Mouse (Mus musculus) intestine, postnatal 0 days (tissue): ENCODE measurements around the gene Fxr2. TPM values are rescaled to one million over a fixed set of nuclear protein-coding genes. Genes with fewer than 3 reads are reported as not detected.

Experiments used
- ATAC-seq: fragments of 200-750 bp; cut with Nextera tagmentation; 2 replicates; pipeline ENCODE4 v1.8.0; 2017; ENCODE audit warnings: mild to moderate bottlenecking, moderate TSS enrichment, moderate library complexity
- H3K27ac ChIP-seq: fragments of 300-500 bp; sonication (generic); 2 replicates; pipeline ENCODE4 v1.5.1; 2014; ENCODE audit warnings: mild to moderate bottlenecking, low read depth, low read length, moderate library complexity
- H3K27me3 ChIP-seq: fragments of 300-500 bp; sonication (generic); replicated peaks from 2 replicates; pipeline ENCODE4 v1.6.1; 2014; ENCODE audit warnings: low read length, mixed read lengths; ENCODE audit not compliant: control insufficient read depth, insufficient read depth
- H3K36me3 ChIP-seq: fragments of 300-500 bp; sonication (generic); 2 replicates; pipeline ENCODE4 v1.6.1; 2014; ENCODE audit warnings: mild to moderate bottlenecking, moderate library complexity; ENCODE audit not compliant: control insufficient read depth, insufficient read depth
- H3K4me1 ChIP-seq: fragments of 300-500 bp; sonication (generic); replicated peaks from 2 replicates; pipeline ENCODE4 v1.6.1; 2014; ENCODE audit warnings: antibody characterized with exemption, low read length, mixed read lengths; ENCODE audit not compliant: control insufficient read depth, insufficient read depth
- H3K4me2 ChIP-seq: fragments of 300-500 bp; sonication (generic); replicated peaks from 2 replicates; pipeline ENCODE4 v1.6.1; 2014; ENCODE audit warnings: low read depth, mild to moderate bottlenecking, moderate library complexity
- H3K4me3 ChIP-seq: fragments of 300-500 bp; sonication (generic); 2 replicates; pipeline ENCODE4 v1.5.1; 2014; ENCODE audit warnings: low read depth, low read length
- H3K9ac ChIP-seq: fragments of 300-500 bp; sonication (generic); 2 replicates; pipeline ENCODE4 v1.6.1; 2014; ENCODE audit warnings: mild to moderate bottlenecking, low read depth, low read length
- H3K9me3 ChIP-seq: fragments of 300-500 bp; sonication (generic); 2 replicates; pipeline ENCODE4 v1.6.1; 2016; ENCODE audit warnings: mixed run types; ENCODE audit not compliant: control insufficient read depth
- CTCF ChIP-seq: sonication (generic); IDR thresholded peaks from 2 replicates; pipeline ENCODE4 v1.5.1; 2016; ENCODE audit warnings: low read depth, mild to moderate bottlenecking, control low read depth, antibody characterized with exemption, moderate library complexity
- WGBS: fragments of 180-500 bp; shearing (Covaris S2); extraction: QIAGEN DNeasy Blood & Tissue Kit; methylation state at CpG from one replicate; pipeline ENCODE4 v1.1.7; 2014; 5-methylcytosine and 5-hydroxymethylcytosine counted together
- polyA plus RNA-seq: library from polyadenylated mRNA; unstranded; fragments of >200 nt; fragmentation: Nextera tagmentation; extraction: Ambion mirVana; gene quantifications from 2 replicates; pipeline ENCODE4 v1.2.1, GENCODE M21; 2015

The Fxr2 gene
- polyA plus RNA-seq, 1 experiment from 2014 or later: 9.8 TPM

DNA sequence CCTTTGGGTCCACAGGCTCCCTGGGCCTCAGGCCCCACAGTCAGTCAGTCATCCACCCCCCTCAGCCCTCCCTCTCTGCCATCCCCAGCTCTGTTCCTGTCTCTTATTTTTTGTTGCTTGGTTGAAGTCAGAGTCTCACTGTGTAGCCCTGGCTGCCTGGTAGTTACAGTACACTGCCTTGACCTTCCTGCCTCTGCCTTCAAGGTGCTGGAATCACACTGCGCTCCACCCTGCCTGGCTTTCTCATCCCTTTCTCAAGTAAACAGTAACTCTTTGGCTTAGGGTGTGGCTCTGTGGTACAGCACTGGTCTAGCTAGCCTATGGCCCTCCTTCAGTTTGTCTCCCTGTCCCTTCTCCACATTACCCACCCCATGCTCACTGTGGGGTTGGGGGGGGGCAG is 57.1 kb downstream of the Fxr2 start:
- Histone ChIP-seq H3K4me2 (no peak overlapping the region), H3K36me3 (no peaks in the 10 kb centered on the region), H3K4me1 (peaks cover 9% of the 10 kb centered on the region), H3K27me3 (no peaks in the 10 kb centered on the region), H3K4me3 (no peak overlapping the region), H3K9ac (no peak overlapping the region), H3K9me3 (no peaks in the 10 kb centered on the region), H3K27ac (no peak overlapping the region; the same call in 1 of the 2 replicates)
- ATAC-seq: no peak
- WGBS: 86% methylated on average over 1 of the region's 1 CpGs
- no peak for TF ChIP-seq CTCF

DNA sequence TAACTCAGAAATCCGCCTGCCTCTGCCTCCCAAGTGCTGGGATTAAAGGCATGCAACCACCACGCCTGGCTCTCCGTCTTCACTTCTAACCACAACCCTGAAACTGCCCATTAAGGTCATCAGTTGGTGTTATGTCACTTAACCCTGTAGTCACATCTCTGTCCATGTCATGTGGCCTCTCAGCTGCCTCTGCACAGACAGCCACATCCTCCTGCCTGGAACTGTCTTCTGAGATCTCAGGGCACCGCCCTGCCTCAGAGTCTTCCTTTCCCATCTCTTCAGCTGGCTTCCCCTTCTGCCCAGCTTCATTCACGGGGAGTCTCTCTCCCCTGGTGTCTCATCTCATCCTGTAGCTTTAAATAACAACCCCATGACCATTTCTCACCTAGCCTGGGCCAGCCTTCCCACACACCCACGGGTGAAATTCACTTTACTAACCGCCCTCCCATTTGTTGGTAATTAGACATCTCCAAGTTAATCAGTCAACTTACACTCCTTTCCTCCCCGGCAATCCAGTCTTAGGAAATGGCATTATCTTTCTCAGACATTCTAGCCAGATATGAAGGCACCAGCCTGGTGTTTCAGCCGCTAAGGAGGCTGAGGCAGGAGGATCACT is 59.5 kb downstream of the Fxr2 start:
- no peak for TF ChIP-seq CTCF
- Histone ChIP-seq H3K27me3 (no peaks in the 10 kb centered on the region), H3K9ac (no peak overlapping the region), H3K27ac (peak overlapping the region; percentile 84), H3K9me3 (no peaks in the 10 kb centered on the region), H3K4me1 (peaks cover 7% of the 10 kb centered on the region; the same call in 1 of the 2 replicates), H3K4me3 (no peak overlapping the region), H3K36me3 (no peaks in the 10 kb centered on the region), H3K4me2 (no peak overlapping the region)
- WGBS: 54% methylated on average over 9 of the region's 9 CpGs
- ATAC-seq: peak; percentile 37; the same call in 1 of the 2 replicates

DNA sequence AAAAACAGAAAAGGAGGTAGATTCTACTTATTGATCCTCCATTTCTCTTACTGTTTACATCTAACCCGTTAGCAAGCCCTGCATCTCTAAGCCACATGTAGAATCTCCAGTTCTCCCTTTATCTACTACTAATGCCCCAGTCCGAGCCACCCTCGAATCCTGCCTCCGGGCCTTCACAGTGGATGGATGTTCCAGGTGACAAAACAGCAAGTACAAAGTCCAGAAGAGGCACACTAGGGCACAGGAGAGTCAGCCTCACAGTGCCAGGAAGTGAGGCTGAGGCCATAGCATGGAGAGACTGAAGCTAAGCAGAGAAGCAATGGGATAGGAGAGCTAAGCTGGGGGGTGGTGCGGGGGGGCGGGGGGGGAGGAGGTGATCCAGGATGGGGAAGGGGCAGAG is 60.1 kb downstream of the Fxr2 start:
- peaks cover 7% of the 10 kb centered on the region; the same call in 1 of the 2 replicates for H3K4me1 ChIP-seq
- peak overlapping the region; percentile 84 for H3K27ac ChIP-seq
- ATAC-seq: peak; percentile 79
- no peak overlapping the region for H3K9ac ChIP-seq
- TF ChIP-seq CTCF: no peak
- no peak overlapping the region for H3K4me3 ChIP-seq
- no peaks in the 10 kb centered on the region for H3K27me3 ChIP-seq
- H3K4me2 ChIP-seq: no peak overlapping the region
- 46% methylated on average over 6 of the region's 6 CpGs for WGBS
- H3K36me3 ChIP-seq: no peaks in the 10 kb centered on the region
- H3K9me3 ChIP-seq: no peaks in the 10 kb centered on the region

DNA sequence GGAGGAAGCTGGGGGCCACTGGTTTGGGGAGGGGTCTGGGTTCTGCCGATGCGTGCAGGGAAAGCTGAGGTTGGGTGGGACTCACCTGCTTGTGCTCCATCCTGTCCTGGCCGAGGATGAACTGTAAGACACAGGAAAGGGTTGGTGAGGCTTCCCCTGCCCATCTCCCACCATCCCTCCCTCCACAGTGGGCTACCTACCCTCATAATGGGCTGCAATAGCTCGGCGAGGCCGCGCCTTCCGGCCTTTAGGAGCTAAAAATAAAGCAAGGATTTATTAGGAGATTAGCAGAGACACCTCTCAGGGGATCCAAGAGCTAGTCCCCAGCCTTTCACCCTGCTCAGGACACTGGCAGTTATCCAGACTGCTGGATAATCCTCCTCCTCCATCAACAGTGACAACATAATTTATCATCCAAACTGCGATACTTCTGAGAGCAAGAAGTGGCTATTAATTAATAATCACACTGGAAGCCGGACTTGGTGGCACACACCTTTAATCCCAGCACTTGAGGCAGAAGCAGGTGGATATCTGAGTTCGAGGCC is 60.7 kb downstream of the Fxr2 start:
- Histone ChIP-seq H3K27ac (peak overlapping the region; percentile 84), H3K4me2 (no peak overlapping the region), H3K9ac (no peak overlapping the region), H3K4me1 (peaks cover 7% of the 10 kb centered on the region; the same call in 1 of the 2 replicates), H3K36me3 (no peaks in the 10 kb centered on the region), H3K4me3 (no peak overlapping the region), H3K27me3 (no peaks in the 10 kb centered on the region), H3K9me3 (no peaks in the 10 kb centered on the region)
- no peak for ATAC-seq
- no peak for TF ChIP-seq CTCF
- WGBS: 60% methylated on average over 11 of the region's 11 CpGs

DNA sequence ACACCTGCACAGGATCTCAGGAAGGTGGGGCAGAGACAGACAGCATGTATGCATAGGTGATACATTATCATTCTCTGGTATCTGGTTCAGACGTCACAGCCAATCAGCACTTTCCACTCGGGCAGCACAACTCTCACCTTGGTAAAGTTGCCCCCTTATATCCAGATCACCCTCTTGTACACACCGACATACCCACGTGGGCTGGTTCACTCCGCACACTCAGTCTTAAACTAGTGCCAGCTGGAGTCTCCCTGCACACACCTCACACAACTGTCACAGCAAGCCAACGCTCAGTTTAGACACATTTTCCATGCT is 62.2 kb downstream of the Fxr2 start:
- Histone ChIP-seq H3K4me1 (peaks cover 7% of the 10 kb centered on the region; the same call in 1 of the 2 replicates), H3K4me2 (peak overlapping the region; percentile 74), H3K27ac (peak overlapping the region; percentile 83; the same call in 1 of the 2 replicates), H3K9me3 (no peaks in the 10 kb centered on the region), H3K27me3 (no peaks in the 10 kb centered on the region), H3K36me3 (no peaks in the 10 kb centered on the region), H3K9ac (peak overlapping the region; percentile 65; the same call in 1 of the 2 replicates), H3K4me3 (peak overlapping the region; percentile 50)
- TF ChIP-seq CTCF: no peak
- no peak for ATAC-seq
- WGBS: 35% methylated on average over 6 of the region's 6 CpGs

DNA sequence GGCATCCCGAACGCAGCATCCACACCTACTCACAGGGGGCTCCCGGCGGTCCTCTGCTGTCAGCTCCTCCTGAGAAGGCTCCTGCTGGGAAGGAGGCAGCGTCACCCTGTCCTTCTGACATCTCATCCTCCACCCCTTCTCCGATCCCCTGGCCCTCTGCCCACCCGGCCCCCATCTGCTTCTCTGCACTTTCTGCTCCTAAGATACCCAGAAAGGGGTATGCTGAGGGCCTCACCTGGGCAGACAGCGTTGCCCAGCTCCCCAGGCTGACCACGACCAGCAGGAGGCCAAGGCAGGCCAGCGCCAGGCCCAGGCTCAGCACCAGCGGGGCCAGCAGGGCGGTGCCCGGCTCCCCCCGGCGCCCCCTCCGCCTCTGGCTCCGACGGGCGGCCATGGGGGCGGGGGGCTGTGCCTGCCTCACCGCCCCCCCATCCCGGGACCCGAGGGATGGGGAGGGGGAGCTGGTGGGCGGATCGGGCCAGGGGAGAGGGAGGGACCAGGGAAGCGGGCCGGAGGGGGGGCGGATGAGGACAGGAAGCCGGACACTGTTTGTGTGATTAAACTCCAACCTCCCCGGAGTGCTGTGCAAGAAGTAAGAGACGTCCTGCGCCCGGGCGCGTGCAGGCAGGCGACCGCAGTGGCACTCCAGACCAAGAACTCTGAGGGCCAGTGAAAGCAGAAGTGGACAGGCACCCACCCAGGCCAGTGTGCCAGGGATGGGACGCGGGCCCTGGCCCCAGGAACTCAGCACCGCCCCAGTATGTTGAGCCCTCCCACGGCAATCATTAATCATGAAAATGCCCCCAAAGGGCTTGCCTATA is 62.8 kb downstream of the Fxr2 start, which contains the start of the genes Tnfsf12 and Tnfsfm13:
TSS of gene Tnfsf12 (minus strand) at position 489 of the 821 bp plus-strand sequence.
TSS of gene Tnfsfm13 (minus strand) at position 738 of the 821 bp plus-strand sequence.
- Histone ChIP-seq H3K9me3 (no peaks in the 10 kb centered on the region), H3K27me3 (no peaks in the 10 kb centered on the region), H3K4me3 (peak within 1 kb of the TSS; percentile 50), H3K9ac (peak within 1 kb of the TSS; percentile 65), H3K4me2 (peak within 1 kb of the TSS; percentile 74), H3K4me1 (0 out of 2 replicates have a peak, but pooled peaks cover 7% of the 10 kb centered on the region), H3K36me3 (no peaks in the 10 kb centered on the region), H3K27ac (peak within 1 kb of the TSS; percentile 83)
- 10% methylated on average over 40 of the region's 41 CpGs for WGBS
- no peak for ATAC-seq
- TF ChIP-seq CTCF: peak; percentile 45
